Mouse (Mus musculus) c-Kit-positive CD71-positive TER-119-positive erythroid progenitor cells, embryonic 14.5 days (primary cell): Measurements from ENCODE around the gene Proser3.

Experiments
- DNase-seq: peaks from one replicate; pipeline ENCODE4 v3.0.0-alpha.2; 2013; ENCODE audit warnings: low spot score

Gene Proser3

GRCm38 (mm10) chr7:30490251-30490956 lies 61.7 kb downstream of the Proser3 start:
- DNase-seq: peak; percentile 62
